Mouse (Mus musculus): ENCODE measurements around the gene Enox1. TPM values are rescaled to one million over a fixed set of nuclear protein-coding genes. Genes with fewer than 3 reads are reported as not detected.

Gene Enox1
- total and polyA plus RNA-seq, 2 experiments from 2014 or later = 29.1 to 42.7 TPM

DNA sequence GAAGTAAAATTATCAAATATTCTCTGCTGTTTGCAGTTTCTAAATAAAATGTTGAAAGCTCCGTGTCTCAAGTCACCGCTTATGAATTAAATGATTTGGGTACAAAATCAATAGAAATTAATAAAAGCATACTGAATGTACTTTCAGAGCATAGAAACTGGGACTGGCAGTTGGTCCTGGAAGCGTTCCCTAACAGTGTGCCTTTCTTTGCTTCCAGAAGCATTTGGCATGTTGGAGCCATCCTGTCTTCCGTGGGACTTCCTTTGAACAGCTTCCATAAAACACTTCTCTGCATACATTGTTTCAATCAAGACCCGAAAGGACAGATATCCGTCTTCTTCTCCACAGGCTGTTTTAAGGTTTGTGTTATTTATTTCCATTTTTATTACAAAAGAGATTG, 285.0 kb downstream of the Enox1 start:
- Histone ChIP-seq H3K9ac (replicated peaks; ENCODE audit: low read length) (no peak overlapping the region), H3K9me3 (ENCODE audit: low read length) (no peaks in the 10 kb centered on the region), H3K4me3 (ENCODE audit: low read length) (no peak overlapping the region), H3K27me3 (ENCODE audit: insufficient read depth, low read length) (no peaks in the 10 kb centered on the region), H3K36me3 (ENCODE audit: insufficient read depth, low read length) (no peaks in the 10 kb centered on the region), H3K27ac (0 out of 2 replicates have a peak overlapping the region, but pooled peaks have one; percentile 5), H3K4me2 (ENCODE audit: low read depth, low read length) (no peak overlapping the region), H3K4me1 (ENCODE audit: insufficient read depth, low read length) (no peaks in the 10 kb centered on the region)
- WGBS = 73% methylated on average over 6 of the region's 6 CpGs
- DNase-seq (ENCODE audit: low spot score) (no peak), ATAC-seq (no peak)
- no peak for TF ChIP-seq CTCF (IDR thresholded peaks at IDR 0.05; ENCODE audit: low read depth)

DNA sequence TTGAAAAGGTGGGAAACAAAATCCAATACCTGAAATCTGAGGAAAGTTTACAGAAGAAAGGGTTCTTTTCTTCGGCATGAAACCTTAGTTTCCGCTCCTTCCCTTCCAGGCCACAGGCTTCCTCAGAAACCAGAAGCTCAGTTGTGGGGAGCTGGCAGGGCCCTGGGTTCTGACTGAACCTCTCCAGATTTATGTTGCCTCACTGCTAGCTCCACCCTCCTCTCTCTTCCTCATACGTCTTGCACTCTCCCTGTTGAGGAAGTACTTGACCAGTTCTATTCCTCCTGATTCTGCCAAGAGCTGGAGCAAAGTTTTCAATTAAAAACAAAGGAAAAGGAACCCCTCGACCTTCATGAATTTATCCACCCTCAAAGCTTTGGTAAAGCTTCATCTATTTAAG, 291.4 kb downstream of the Enox1 start:
- no peak overlapping the region for H3K27ac ChIP-seq
- 85% methylated on average over 4 of the region's 4 CpGs for WGBS
- ATAC-seq = no peak

DNA sequence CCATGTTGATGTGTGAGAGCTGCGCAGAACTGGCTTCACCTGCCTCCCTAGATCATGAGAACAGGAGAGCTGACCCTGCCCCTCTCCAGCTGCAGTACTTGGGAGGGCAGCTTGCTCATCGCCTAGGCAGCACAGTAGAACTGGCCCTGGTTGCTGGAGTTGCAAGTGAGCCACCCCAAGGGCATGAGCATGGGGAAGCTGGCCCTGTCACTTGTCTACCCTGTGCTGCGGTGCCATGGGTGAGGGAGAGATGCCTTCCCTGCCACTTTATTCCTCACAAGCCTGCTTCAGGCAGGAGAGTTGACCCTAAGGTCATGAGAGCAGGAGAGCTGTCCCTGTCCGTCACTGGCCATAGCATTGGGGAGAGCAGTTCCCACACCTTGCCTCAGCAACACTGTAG, 295.4 kb downstream of the Enox1 start:
- no peak overlapping the region for H3K4me3 ChIP-seq (ENCODE audit: low read length)
- H3K4me2 ChIP-seq (ENCODE audit: low read depth, low read length) = no peak overlapping the region
- no peak for ATAC-seq
- H3K4me1 ChIP-seq (ENCODE audit: insufficient read depth, low read length) = peaks cover 4% of the 10 kb centered on the region; the same call in 1 of the 2 replicates
- H3K9ac ChIP-seq (replicated peaks; ENCODE audit: low read length) = no peak overlapping the region
- H3K27ac ChIP-seq = no peak overlapping the region
- H3K36me3 ChIP-seq (ENCODE audit: insufficient read depth, low read length) = no peaks in the 10 kb centered on the region
- DNase-seq (ENCODE audit: low spot score) = no peak
- no peaks in the 10 kb centered on the region for H3K9me3 ChIP-seq (ENCODE audit: low read length)
- 86% methylated on average over 4 of the region's 4 CpGs for WGBS
- no peak for TF ChIP-seq CTCF (IDR thresholded peaks at IDR 0.05; ENCODE audit: low read depth)
- H3K27me3 ChIP-seq (ENCODE audit: insufficient read depth, low read length) = no peaks in the 10 kb centered on the region

More for the DNA sequence above, 291.4 kb downstream of the Enox1 start:
- H3K27me3 ChIP-seq (ENCODE audit: insufficient read depth, low read length) = no peaks in the 10 kb centered on the region
- no peak for DNase-seq (ENCODE audit: low spot score)
- H3K4me2 ChIP-seq (ENCODE audit: low read depth, low read length) = no peak overlapping the region
- no peak overlapping the region for H3K4me3 ChIP-seq (ENCODE audit: low read length)
- H3K9me3 ChIP-seq (ENCODE audit: low read length) = no peaks in the 10 kb centered on the region
- no peaks in the 10 kb centered on the region for H3K4me1 ChIP-seq (ENCODE audit: insufficient read depth, low read length)
- no peaks in the 10 kb centered on the region for H3K36me3 ChIP-seq (ENCODE audit: insufficient read depth, low read length)
- no peak for TF ChIP-seq CTCF (IDR thresholded peaks at IDR 0.05; ENCODE audit: low read depth)
- H3K9ac ChIP-seq (replicated peaks; ENCODE audit: low read length) = no peak overlapping the region

DNA sequence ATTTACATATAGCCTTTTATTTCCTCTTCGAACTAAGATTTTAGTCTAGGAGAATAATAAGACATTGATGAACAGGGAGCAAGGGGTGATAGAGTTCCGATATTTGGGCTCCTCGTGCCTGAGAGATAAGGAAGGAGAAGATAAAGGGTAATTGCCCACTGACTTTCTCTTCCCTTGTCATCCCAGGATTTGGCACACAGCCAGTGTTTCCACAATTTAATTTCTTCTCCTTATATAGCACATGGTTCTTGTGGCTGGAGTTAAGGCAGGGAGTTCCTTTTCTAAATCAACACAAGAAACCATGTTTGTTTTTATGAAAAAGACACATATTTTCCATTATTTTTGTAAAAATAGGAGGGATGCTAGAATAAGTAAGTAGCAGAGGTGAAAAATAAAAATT, 299.5 kb downstream of the Enox1 start:
- DNase-seq (ENCODE audit: low spot score) = peak; percentile 28
- 57% methylated on average over 3 of the region's 3 CpGs for WGBS
- Histone ChIP-seq H3K27me3 (ENCODE audit: insufficient read depth, low read length) (no peaks in the 10 kb centered on the region), H3K4me2 (ENCODE audit: low read depth, low read length) (no peak overlapping the region), H3K9me3 (ENCODE audit: low read length) (no peaks in the 10 kb centered on the region), H3K4me3 (ENCODE audit: low read length) (no peak overlapping the region), H3K27ac (no peak overlapping the region), H3K9ac (replicated peaks; ENCODE audit: low read length) (no peak overlapping the region), H3K36me3 (ENCODE audit: insufficient read depth, low read length) (no peaks in the 10 kb centered on the region), H3K4me1 (ENCODE audit: insufficient read depth, low read length) (peaks cover 6% of the 10 kb centered on the region; the same call in 1 of the 2 replicates)
- no peak for TF ChIP-seq CTCF (IDR thresholded peaks at IDR 0.05; ENCODE audit: low read depth)
- no peak for ATAC-seq

DNA sequence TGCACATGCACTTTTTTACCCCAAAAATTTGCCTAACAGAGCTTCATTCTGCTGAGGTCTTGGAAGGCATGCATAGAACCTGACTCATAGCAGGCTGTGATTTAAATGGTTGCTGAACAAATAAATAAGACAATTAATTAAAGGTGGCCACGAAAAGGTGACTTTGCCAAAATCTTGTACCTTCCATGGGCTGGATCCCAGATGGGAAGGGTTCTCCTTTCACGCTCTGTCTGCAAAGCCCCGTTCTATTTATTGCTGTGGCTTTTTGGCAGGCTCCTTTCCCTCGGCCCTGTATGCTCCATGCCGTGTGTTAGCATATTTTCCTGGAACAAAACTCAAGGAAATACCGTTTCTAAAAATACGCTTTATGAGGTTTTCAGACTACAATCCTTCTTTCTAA, 300.3 kb downstream of the Enox1 start:
- Histone ChIP-seq H3K27me3 (ENCODE audit: insufficient read depth, low read length) (no peaks in the 10 kb centered on the region), H3K9me3 (ENCODE audit: low read length) (no peaks in the 10 kb centered on the region), H3K9ac (replicated peaks; ENCODE audit: low read length) (no peak overlapping the region), H3K27ac (peak overlapping the region; percentile 4; the same call in 1 of the 2 replicates), H3K4me1 (ENCODE audit: insufficient read depth, low read length) (peaks cover 6% of the 10 kb centered on the region; the same call in 1 of the 2 replicates), H3K4me2 (ENCODE audit: low read depth, low read length) (no peak overlapping the region), H3K36me3 (ENCODE audit: insufficient read depth, low read length) (no peaks in the 10 kb centered on the region), H3K4me3 (ENCODE audit: low read length) (no peak overlapping the region)
- no peak for TF ChIP-seq CTCF (IDR thresholded peaks at IDR 0.05; ENCODE audit: low read depth)
- 27% methylated on average over 7 of the region's 7 CpGs for WGBS
- DNase-seq (ENCODE audit: low spot score) (peak; percentile 50), ATAC-seq (no peak)

DNA sequence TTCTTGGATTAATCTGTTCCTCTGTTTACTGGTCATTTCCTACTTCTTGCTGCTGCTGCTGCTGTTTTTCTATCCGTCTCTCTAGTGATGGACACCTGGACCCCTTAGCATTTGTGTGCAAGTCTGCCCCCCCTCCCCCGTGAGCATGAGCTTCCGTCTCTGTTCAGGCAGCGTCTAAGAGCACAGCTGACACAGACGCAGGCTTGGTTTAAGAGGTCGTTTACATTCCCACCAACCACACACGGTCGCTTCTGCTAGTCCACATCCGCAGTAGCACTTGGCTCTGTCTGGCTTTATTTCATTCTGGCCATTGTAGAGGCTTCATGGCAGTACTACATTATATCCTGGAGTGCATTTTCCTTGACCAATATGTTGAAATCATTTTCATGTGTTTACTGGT, 301.7 kb downstream of the Enox1 start:
- WGBS = 23% methylated on average over 9 of the region's 9 CpGs
- H3K27ac ChIP-seq = no peak overlapping the region
- no peak overlapping the region for H3K4me2 ChIP-seq (ENCODE audit: low read depth, low read length)
- TF ChIP-seq CTCF (IDR thresholded peaks at IDR 0.05; ENCODE audit: low read depth) = no peak
- no peaks in the 10 kb centered on the region for H3K27me3 ChIP-seq (ENCODE audit: insufficient read depth, low read length)
- no peaks in the 10 kb centered on the region for H3K36me3 ChIP-seq (ENCODE audit: insufficient read depth, low read length)
- no peak overlapping the region for H3K4me3 ChIP-seq (ENCODE audit: low read length)
- H3K9ac ChIP-seq (replicated peaks; ENCODE audit: low read length) = no peak overlapping the region
- no peaks in the 10 kb centered on the region for H3K9me3 ChIP-seq (ENCODE audit: low read length)
- peaks cover 6% of the 10 kb centered on the region; the same call in 1 of the 2 replicates for H3K4me1 ChIP-seq (ENCODE audit: insufficient read depth, low read length)
- peak; percentile 15 for DNase-seq (ENCODE audit: low spot score)
- ATAC-seq = no peak

DNA sequence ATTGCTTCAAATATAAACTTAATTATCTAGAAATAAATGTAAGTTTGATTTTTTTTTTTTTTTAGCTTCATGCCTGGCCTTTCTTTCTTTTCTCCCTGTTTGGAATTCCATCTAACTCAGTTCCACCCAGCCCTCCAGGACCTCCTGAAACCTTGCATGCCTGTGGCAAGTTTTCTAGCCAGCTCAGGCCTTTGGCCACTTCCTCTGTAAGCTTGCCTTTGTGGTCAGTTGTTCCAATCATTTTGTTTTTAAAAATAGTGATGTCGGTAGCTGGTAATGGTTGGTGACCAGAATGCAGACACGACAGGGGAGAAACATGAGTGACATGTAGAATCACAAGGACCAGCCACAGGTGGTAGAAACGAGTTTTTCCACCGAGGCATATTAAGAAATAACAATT, 307.4 kb downstream of the Enox1 start:
- 94% methylated on average over 4 of the region's 4 CpGs for WGBS
- Histone ChIP-seq H3K4me2 (ENCODE audit: low read depth, low read length) (no peak overlapping the region), H3K27me3 (ENCODE audit: insufficient read depth, low read length) (no peaks in the 10 kb centered on the region), H3K9ac (replicated peaks; ENCODE audit: low read length) (no peak overlapping the region), H3K4me3 (ENCODE audit: low read length) (no peak overlapping the region), H3K36me3 (ENCODE audit: insufficient read depth, low read length) (no peaks in the 10 kb centered on the region), H3K9me3 (ENCODE audit: low read length) (no peaks in the 10 kb centered on the region), H3K4me1 (ENCODE audit: insufficient read depth, low read length) (no peaks in the 10 kb centered on the region), H3K27ac (no peak overlapping the region)
- no peak for DNase-seq (ENCODE audit: low spot score)
- TF ChIP-seq CTCF (IDR thresholded peaks at IDR 0.05; ENCODE audit: low read depth) = no peak
- ATAC-seq = no peak

All from hindbrain, postnatal 0 days (tissue).